Mouse (Mus musculus) midbrain, postnatal 0 days (tissue): ENCODE results near the gene Uri1. TPM values are rescaled to one million over a fixed set of nuclear protein-coding genes. Genes with fewer than 3 reads are reported as not detected.

Experiments
- ATAC-seq: fragments of 200-750 bp; cut with Nextera tagmentation; 2 replicates; pipeline ENCODE4 v1.8.0; 2017; ENCODE audit warnings: moderate number of reproducible peaks, mild to moderate bottlenecking, moderate TSS enrichment, moderate library complexity; ENCODE audit not compliant: low FRiP score
- DNase-seq: peaks from one replicate; pipeline ENCODE4 v3.0.0-alpha.2; 2015; ENCODE audit warnings: low spot score
- H3K27ac ChIP-seq: fragments of 300-500 bp; sonication (generic); 2 replicates; pipeline ENCODE4 v1.5.1; 2014; ENCODE audit warnings: low read depth, mild to moderate bottlenecking, low read length, mixed read lengths
- H3K27me3 ChIP-seq: fragments of 300-500 bp; sonication (generic); 2 replicates; pipeline ENCODE4 v1.6.1; 2014; ENCODE audit warnings: low read length, control low read depth, mixed read lengths; ENCODE audit not compliant: insufficient read depth
- H3K36me3 ChIP-seq: fragments of 300-500 bp; sonication (generic); 2 replicates; pipeline ENCODE4 v1.6.1; 2014; ENCODE audit warnings: low read length, control low read depth, mixed read lengths; ENCODE audit not compliant: insufficient read depth
- H3K4me1 ChIP-seq: fragments of 300-500 bp; sonication (generic); 2 replicates; pipeline ENCODE4 v1.6.1; 2014; ENCODE audit warnings: mild to moderate bottlenecking, control low read depth, antibody characterized with exemption, low read length, mixed read lengths; ENCODE audit not compliant: insufficient read depth
- H3K4me2 ChIP-seq: fragments of 300-500 bp; sonication (generic); 2 replicates; pipeline ENCODE4 v1.6.1; 2014; ENCODE audit warnings: low read depth, mild to moderate bottlenecking, low read length, mixed read lengths; ENCODE audit not compliant: poor library complexity, severe bottlenecking
- H3K4me3 ChIP-seq: fragments of 300-500 bp; sonication (generic); 2 replicates; pipeline ENCODE4 v1.5.1; 2014; ENCODE audit warnings: low read depth, mild to moderate bottlenecking, low read length, moderate library complexity
- H3K9ac ChIP-seq: fragments of 300-500 bp; sonication (generic); replicated peaks from 2 replicates; pipeline ENCODE4 v1.6.1; 2014; ENCODE audit warnings: mild to moderate bottlenecking, low read length, moderate library complexity, mixed read lengths; ENCODE audit not compliant: poor library complexity, severe bottlenecking
- H3K9me3 ChIP-seq: fragments of 300-500 bp; sonication (generic); 2 replicates; pipeline ENCODE4 v1.6.1; 2016; ENCODE audit warnings: low read length, control low read depth
- CTCF ChIP-seq: IDR thresholded peaks from 2 replicates; pipeline ENCODE4 v1.5.1; 2016; ENCODE audit warnings: antibody characterized with exemption, mild to moderate bottlenecking
- WGBS: fragments of 180-500 bp; shearing (Covaris S2); extraction: QIAGEN DNeasy Blood & Tissue Kit; methylation state at CpG from one replicate; pipeline ENCODE4 v1.1.7; 2014; 5-methylcytosine and 5-hydroxymethylcytosine counted together
- polyA plus RNA-seq: library from polyadenylated mRNA; unstranded; fragments of >200 nt; fragmentation: Nextera tagmentation; extraction: Ambion mirVana; gene quantifications from 2 replicates; pipeline ENCODE4 v1.2.1, GENCODE M21; 2015
- total RNA-seq: library from RNA; depleted of rRNA; stranded (reverse); fragments of >200 nt; gene quantifications from 2 replicates; pipeline ENCODE4 v1.2.3, GENCODE M21; 2014; rRNA removed

Uri1 gene
- total and polyA plus RNA-seq, 2 experiments from 2014 or later, result 31.7 to 36.1 TPM

DNA sequence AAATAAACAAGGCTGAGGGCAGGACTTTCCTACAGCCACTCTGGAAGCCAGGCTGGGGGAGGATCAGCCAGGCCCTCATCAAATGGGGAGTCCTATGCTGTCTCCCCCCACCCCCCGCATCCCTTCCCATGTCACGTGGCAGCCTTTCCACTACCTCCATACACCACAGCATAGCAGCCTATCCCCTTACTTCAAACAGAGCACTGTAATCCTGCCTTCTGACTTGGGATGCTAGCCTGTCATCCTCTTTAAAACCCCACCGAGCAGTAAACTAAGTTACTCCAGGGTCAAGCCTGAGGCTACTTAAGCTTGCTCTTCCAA lies 111.6 kb downstream of the Uri1 start:
- no peak for TF ChIP-seq CTCF
- 23% methylated on average over 3 of the region's 3 CpGs for WGBS
- DNase-seq, result no peak
- no peak overlapping the region for H3K9ac ChIP-seq
- H3K4me1 ChIP-seq, result no peaks in the 10 kb centered on the region
- H3K27me3 ChIP-seq, result no peaks in the 10 kb centered on the region
- no peak for ATAC-seq
- H3K4me2 ChIP-seq, result no peak overlapping the region
- H3K36me3 ChIP-seq, result no peaks in the 10 kb centered on the region
- no peak overlapping the region for H3K27ac ChIP-seq
- no peak overlapping the region for H3K4me3 ChIP-seq
- no peaks in the 10 kb centered on the region for H3K9me3 ChIP-seq

DNA sequence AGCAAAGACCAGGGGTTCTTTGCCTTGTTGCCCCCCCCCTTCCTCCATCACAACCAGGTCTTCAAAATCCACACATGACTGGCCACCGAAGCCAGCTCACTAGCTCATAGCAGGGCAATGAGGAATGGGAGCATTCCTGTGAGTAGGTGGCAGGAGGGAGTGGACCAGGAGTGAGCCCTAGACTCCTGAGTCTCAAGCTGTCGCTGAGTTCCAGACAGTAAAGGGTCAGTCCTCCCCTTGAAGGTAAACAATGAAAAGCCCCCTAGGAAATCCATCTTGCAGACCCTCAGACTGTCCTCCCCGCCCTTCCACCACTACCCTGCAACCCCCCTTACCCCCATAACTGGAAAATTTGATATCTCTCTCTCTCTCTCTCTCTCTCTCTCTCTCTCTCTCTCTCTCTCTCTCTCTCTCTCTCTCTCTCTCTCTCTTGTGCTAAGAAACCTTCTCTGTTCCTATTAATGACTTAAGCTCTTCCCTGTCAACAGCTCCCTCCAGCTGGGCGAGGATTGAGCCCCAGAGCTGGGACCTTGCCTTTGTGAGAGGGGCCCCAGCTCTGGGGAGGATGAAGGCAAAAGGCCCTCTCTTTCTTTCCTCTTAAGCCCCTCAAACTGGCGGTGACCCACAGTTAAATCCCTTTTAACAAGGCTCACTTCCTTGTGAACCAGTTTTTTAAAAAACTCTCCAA lies 112.1 kb downstream of the Uri1 start:
- TF ChIP-seq CTCF, result no peak
- H3K4me1 ChIP-seq, result no peaks in the 10 kb centered on the region
- WGBS, result 35% methylated on average over 5 of the region's 5 CpGs
- no peak overlapping the region for H3K4me3 ChIP-seq
- no peak overlapping the region for H3K4me2 ChIP-seq
- no peaks in the 10 kb centered on the region for H3K9me3 ChIP-seq
- no peaks in the 10 kb centered on the region for H3K36me3 ChIP-seq
- ATAC-seq (no peak), DNase-seq (no peak)
- H3K27me3 ChIP-seq, result no peaks in the 10 kb centered on the region
- H3K27ac ChIP-seq, result no peak overlapping the region
- H3K9ac ChIP-seq, result no peak overlapping the region

- TF ChIP-seq CTCF, result no peak
- ATAC-seq (no peak), DNase-seq (peak; percentile 33)
- no peaks in the 10 kb centered on the region for H3K27me3 ChIP-seq
- H3K9ac ChIP-seq, result no peak overlapping the region
- WGBS, result 68% methylated on average over 9 of the region's 9 CpGs
- H3K4me2 ChIP-seq, result no peak overlapping the region
- H3K27ac ChIP-seq, result no peak overlapping the region
- no peaks in the 10 kb centered on the region for H3K4me1 ChIP-seq
- H3K4me3 ChIP-seq, result no peak overlapping the region
- H3K36me3 ChIP-seq, result no peaks in the 10 kb centered on the region
- no peaks in the 10 kb centered on the region for H3K9me3 ChIP-seq
These were observed 113.2 kb downstream of the Uri1 start for GRCm38 (mm10) chr7:37910161-37910560.

Other genes with a start within 250 kb of the Uri1 start
- gene Zfp536, start 249.9 kb downstream of the Uri1 start, total RNA-seq, result 43.1 and 48.2 TPM in 2 replicates
- gene Zfp536, start 249.9 kb downstream of the Uri1 start, polyA plus RNA-seq, result 14.7 and 16.4 TPM in 2 replicates
- 9.5 and 11.4 TPM in 2 replicates for gene Ccne1, start 84.0 kb upstream of the Uri1 start, total RNA-seq
- 13.2 and 13.4 TPM in 2 replicates for gene Ccne1, start 84.0 kb upstream of the Uri1 start, polyA plus RNA-seq
- gene 1600014C10Rik, start 159.7 kb upstream of the Uri1 start, total RNA-seq, result 44.0 and 44.2 TPM in 2 replicates
- gene 1600014C10Rik, start 159.7 kb upstream of the Uri1 start, polyA plus RNA-seq, result 30.3 and 35.2 TPM in 2 replicates
- 0.38 and 0.77 TPM in 2 replicates for gene Plekhf1, start 204.5 kb upstream of the Uri1 start, total RNA-seq
- gene Plekhf1, start 204.5 kb upstream of the Uri1 start, polyA plus RNA-seq, result 0.46 and 0.58 TPM in 2 replicates
- gene Pop4, start 247.9 kb upstream of the Uri1 start, total RNA-seq, result 60.2 and 71.6 TPM in 2 replicates
- gene Pop4, start 247.9 kb upstream of the Uri1 start, polyA plus RNA-seq, result 72.0 and 73.1 TPM in 2 replicates